Mouse (Mus musculus): Measurements from ENCODE around the gene Svep1. TPM values are rescaled to one million over a fixed set of nuclear protein-coding genes. Genes with fewer than 3 reads are reported as not detected.

Svep1 gene
- total RNA-seq (2023): not detected

DNA sequence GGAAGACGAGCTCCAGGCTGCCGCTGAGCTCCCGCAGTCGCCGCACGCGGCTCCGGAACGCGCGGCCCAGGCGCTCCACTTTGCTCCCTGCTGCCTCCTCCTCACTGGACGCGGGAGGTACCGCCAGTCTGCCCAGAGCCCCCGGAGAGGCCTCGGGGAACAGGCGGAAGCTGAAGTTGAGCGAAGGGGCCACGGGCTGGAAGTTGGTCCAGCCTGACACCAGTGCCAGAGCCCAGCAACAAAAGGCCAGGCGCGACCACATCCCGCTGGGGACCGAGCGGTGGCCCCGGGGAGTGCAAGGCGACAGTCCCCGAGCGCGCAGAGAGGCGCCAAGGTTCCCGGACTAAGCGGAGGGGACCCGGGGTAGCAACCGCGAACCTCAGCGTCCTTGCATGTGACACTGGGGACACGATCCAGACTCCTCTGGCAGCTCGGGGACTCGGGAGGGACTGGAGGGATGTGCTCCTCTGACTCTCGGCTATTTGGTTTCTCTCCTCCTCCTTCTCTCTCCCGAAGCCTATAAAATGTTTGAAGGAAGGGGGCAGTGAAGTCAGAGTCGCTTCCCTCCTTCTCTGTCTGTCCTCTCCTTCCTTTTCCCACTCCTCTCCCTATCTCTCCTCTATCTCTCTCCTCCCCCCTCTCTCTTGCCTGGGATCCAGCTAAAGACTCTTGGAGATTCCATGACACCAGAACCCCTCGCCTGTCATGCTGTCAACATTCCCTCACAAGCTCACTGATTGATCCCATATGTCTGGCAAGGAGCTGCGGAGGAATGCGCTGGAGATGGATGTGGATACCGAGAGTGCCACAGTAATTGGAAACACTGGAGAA lies at the start of gene Svep1:
Gene Svep1, minus strand, starts transcription at position 745 of the 831 bp plus-strand sequence.

DNA sequence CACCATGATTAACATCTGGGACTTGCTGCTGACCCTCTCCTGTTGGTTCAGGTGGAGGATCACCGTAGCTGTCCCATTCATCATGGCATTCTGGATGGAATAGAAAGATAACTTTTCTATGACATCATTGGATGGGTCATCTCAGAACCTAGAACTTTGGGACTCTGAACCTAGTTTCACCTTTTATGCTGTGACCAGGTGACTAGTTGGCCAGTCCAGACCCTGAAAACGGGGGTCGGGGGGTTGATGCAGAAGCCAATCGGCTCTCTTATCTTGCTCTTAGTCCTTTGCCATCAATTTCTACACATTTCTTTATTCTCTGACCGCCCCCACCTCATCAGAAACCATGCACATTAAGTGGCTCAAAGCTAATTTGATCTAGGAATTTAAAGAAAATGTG lies 197.6 kb downstream of the Svep1 start, which contains the start of gene Txndc8:
Gene Txndc8, minus strand, starts transcription at position 101 of the 400 bp plus-strand sequence.

Other genes starting within 250 kb of the Svep1 start
- not detected for gene Txndc8, start 197.7 kb downstream of the Svep1 start, total RNA-seq (2023)
- not detected for gene Musk, start 79.1 kb upstream of the Svep1 start, total RNA-seq (2023)

Measured in neutrophil, adult 59 days (primary cell).